Mouse (Mus musculus): Measurements from ENCODE around the gene 1700029J07Rik. TPM values are rescaled to one million over a fixed set of nuclear protein-coding genes. Genes with fewer than 3 reads are reported as not detected.

Gene 1700029J07Rik
- polyA plus RNA-seq, 1 experiment from 2014 or later = 8.1 TPM

GRCm38 (mm10) chr8:45950622-45951021, 24.4 kb downstream of the 1700029J07Rik start:
- in situ Hi-C loops (cut with MboI; ENCODE audit: low pct_unique_long_range_greater_than_20kb) = no loop called here
- no peaks in the 10 kb centered on the region for H3K27me3 ChIP-seq
- DNase-seq (ENCODE audit: low read depth, low spot score) (no peak), ATAC-seq (no peak)
- POLR2A ChIA-PET = no interaction called here
- CTCF ChIA-PET = no interaction called here
- no peak for TF ChIP-seq CTCF (IDR thresholded peaks at IDR 0.05)

- ChIA-PET CTCF (interaction anchor here (2.3 kb wide), 1 partner anchor 11 kb away, joined by 5 read pairs; no protein-coding TSS in a partner anchor), POLR2A (no interaction called here)
- no peak for TF ChIP-seq CTCF (IDR thresholded peaks at IDR 0.05)
- DNase-seq (ENCODE audit: low read depth, low spot score) = no peak
- ATAC-seq = no peak
- in situ Hi-C loops (cut with MboI; ENCODE audit: low pct_unique_long_range_greater_than_20kb) = no loop called here
- no peaks in the 10 kb centered on the region for H3K27me3 ChIP-seq
Observed at GRCm38 (mm10) chr8:45946283-45946682, 28.8 kb downstream of the 1700029J07Rik start.

- no peak for DNase-seq (ENCODE audit: low read depth, low spot score)
- no peak for TF ChIP-seq CTCF (IDR thresholded peaks at IDR 0.05)
- ChIA-PET CTCF (interaction anchor here (4.0 kb wide), 1 partner anchor 122 kb away, joined by 22 read pairs; no protein-coding TSS in a partner anchor), POLR2A (no interaction called here)
- no peak for ATAC-seq
- in situ Hi-C loops (cut with MboI; ENCODE audit: low pct_unique_long_range_greater_than_20kb) = loop anchor here (5.0 kb wide), 3 partner anchors 120 to 575 kb away; no protein-coding TSS in a partner anchor
- peaks cover 12% of the 10 kb centered on the region for H3K27me3 ChIP-seq
Observed at GRCm38 (mm10) chr8:45936986-45937385, 38.1 kb downstream of the 1700029J07Rik start.

GRCm38 (mm10) chr8:45934582-45935014, 40.5 kb downstream of the 1700029J07Rik start, which contains the start of gene Ccdc110:
Gene Ccdc110 (plus strand): TSS chr8:45934619.
- CTCF ChIA-PET = interaction anchor here (0.6 to 4.0 kb wide), 42 partner anchors 9 to 589 kb away, joined by 3 to 22 read pairs (median 4); no protein-coding TSS in a partner anchor
- in situ Hi-C loops (cut with MboI; ENCODE audit: low pct_unique_long_range_greater_than_20kb) = loop anchor here (5.0 kb wide), 3 partner anchors 117 to 572 kb away; no protein-coding TSS in a partner anchor
- peak; percentile 79 for ATAC-seq
- H3K27me3 ChIP-seq = peaks cover 12% of the 10 kb centered on the region
- TF ChIP-seq CTCF (IDR thresholded peaks at IDR 0.05) = peak; percentile 100
- peak; percentile 42 for DNase-seq (ENCODE audit: low read depth, low spot score)
- POLR2A ChIA-PET = interaction anchor here (0.6 kb wide), 1 partner anchor 254 kb away, joined by 3 read pairs; no protein-coding TSS in a partner anchor

- CTCF ChIA-PET = interaction anchor here (1.1 kb wide), 1 partner anchor 13 kb away, joined by 3 read pairs; the partner anchor contains the start of gene Ccdc110
- DNase-seq (ENCODE audit: low read depth, low spot score) (no peak), ATAC-seq (no peak)
- POLR2A ChIA-PET = no interaction called here
- peaks cover 7% of the 10 kb centered on the region for H3K27me3 ChIP-seq
- TF ChIP-seq CTCF (IDR thresholded peaks at IDR 0.05) = no peak
- in situ Hi-C loops (cut with MboI; ENCODE audit: low pct_unique_long_range_greater_than_20kb) = no loop called here
Observed at GRCm38 (mm10) chr8:45922116-45922515, 52.9 kb downstream of the 1700029J07Rik start.

- no peak for DNase-seq (ENCODE audit: low read depth, low spot score)
- ChIA-PET POLR2A (no interaction called here), CTCF (interaction anchor here (1.2 to 1.5 kb wide), 2 partner anchors 14 to 15 kb away, joined by 4 to 5 read pairs; partner anchors contain the start of gene Ccdc110)
- peaks cover 7% of the 10 kb centered on the region for H3K27me3 ChIP-seq
- no peak for TF ChIP-seq CTCF (IDR thresholded peaks at IDR 0.05)
- no peak for ATAC-seq
- in situ Hi-C loops (cut with MboI; ENCODE audit: low pct_unique_long_range_greater_than_20kb) = no loop called here
Observed at GRCm38 (mm10) chr8:45920392-45920791, 54.7 kb downstream of the 1700029J07Rik start.

- CTCF ChIA-PET = no interaction called here
Observed at GRCm38 (mm10) chr8:45918891-45919290, 56.2 kb downstream of the 1700029J07Rik start.

GRCm38 (mm10) chr8:45917040-45917679, 57.9 kb downstream of the 1700029J07Rik start:
- H3K27me3 ChIP-seq = peaks cover 7% of the 10 kb centered on the region
- ChIA-PET POLR2A (no interaction called here), CTCF (no interaction called here)
- ATAC-seq (no peak), DNase-seq (ENCODE audit: low read depth, low spot score) (no peak)
- in situ Hi-C loops (cut with MboI; ENCODE audit: low pct_unique_long_range_greater_than_20kb) = no loop called here
- TF ChIP-seq CTCF (IDR thresholded peaks at IDR 0.05) = no peak

More at GRCm38 (mm10) chr8:45918891-45919290, 56.2 kb downstream of the 1700029J07Rik start:
- in situ Hi-C loops (cut with MboI; ENCODE audit: low pct_unique_long_range_greater_than_20kb) = no loop called here
- no peak for TF ChIP-seq CTCF (IDR thresholded peaks at IDR 0.05)
- DNase-seq (ENCODE audit: low read depth, low spot score) = no peak
- ATAC-seq = no peak
- POLR2A ChIA-PET = no interaction called here
- H3K27me3 ChIP-seq = peaks cover 7% of the 10 kb centered on the region

GRCm38 (mm10) chr8:45916496-45916895, 58.6 kb downstream of the 1700029J07Rik start:
- DNase-seq (ENCODE audit: low read depth, low spot score) (no peak), ATAC-seq (no peak)
- ChIA-PET CTCF (no interaction called here), POLR2A (no interaction called here)
- TF ChIP-seq CTCF (IDR thresholded peaks at IDR 0.05) = no peak
- peaks cover 6% of the 10 kb centered on the region for H3K27me3 ChIP-seq
- in situ Hi-C loops (cut with MboI; ENCODE audit: low pct_unique_long_range_greater_than_20kb) = no loop called here

- no peak for TF ChIP-seq CTCF (IDR thresholded peaks at IDR 0.05)
- POLR2A ChIA-PET = no interaction called here
- DNase-seq (ENCODE audit: low read depth, low spot score) (no peak), ATAC-seq (no peak)
- CTCF ChIA-PET = no interaction called here
- no peaks in the 10 kb centered on the region for H3K27me3 ChIP-seq
- in situ Hi-C loops (cut with MboI; ENCODE audit: low pct_unique_long_range_greater_than_20kb) = no loop called here
Observed at GRCm38 (mm10) chr8:45913707-45914106, 61.3 kb downstream of the 1700029J07Rik start.

GRCm38 (mm10) chr8:45906251-45906619, 68.8 kb downstream of the 1700029J07Rik start:
- in situ Hi-C loops (cut with MboI; ENCODE audit: low pct_unique_long_range_greater_than_20kb) = no loop called here
- no peak for DNase-seq (ENCODE audit: low read depth, low spot score)
- POLR2A ChIA-PET = no interaction called here
- H3K27me3 ChIP-seq = no peaks in the 10 kb centered on the region
- no peak for ATAC-seq
- CTCF ChIA-PET = no interaction called here
- no peak for TF ChIP-seq CTCF (IDR thresholded peaks at IDR 0.05)
